Comparison of ENCODE assay signal across 9 mouse cellular contexts in the genomic region with DNA sequence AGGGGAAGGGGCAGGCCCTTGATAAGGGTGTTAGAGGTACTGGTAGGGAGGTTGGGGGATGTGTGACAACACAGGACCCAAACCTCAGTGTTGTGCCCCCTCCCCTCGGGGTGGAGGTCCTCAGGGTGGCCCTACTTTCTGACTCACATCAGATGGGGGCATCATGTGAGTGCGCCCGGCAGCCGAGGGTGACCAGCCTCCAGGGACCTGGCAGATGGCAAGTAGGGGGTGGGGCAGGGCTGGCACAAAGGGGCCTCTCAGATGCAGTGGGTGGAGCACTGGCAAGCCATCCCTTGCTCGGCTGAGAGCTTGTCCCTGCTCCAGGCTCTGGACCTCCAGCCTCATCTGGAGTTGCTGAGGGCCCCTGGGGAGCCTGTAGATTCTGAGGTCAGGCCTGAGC. TPM values are rescaled to one million over a fixed set of nuclear protein-coding genes. Genes with fewer than 3 reads are reported as not detected.
DNase-seq lines count a peak whose midpoint lies in the region; ATAC-seq and TF ChIP-seq lines count a peak whose summit lies in the region.
"Had no signal": no experiment of that assay in that cellular context is flagged by ENCODE, and none has a peak within 500 bp of the region (broad histone marks: within the 10 kb centered on the region; RNA-seq: fewer than 3 reads in every experiment).

No protein-coding gene starts in this region.

- H3K36me3 ChIP-seq in midbrain, embryonic 14.5 days (ENCODE audit: control insufficient read depth, insufficient read depth, low read length): no peaks in the 10 kb centered on the region
- H3K36me3 ChIP-seq: embryonic facial prominence, embryonic 13.5 days had no signal

- no peak for TF ChIP-seq CTCF in gastrocnemius, adult 2 months (IDR thresholded peaks at IDR 0.05)

- 38% methylated on average over 5 of the region's 5 CpGs for WGBS in midbrain, embryonic 14.5 days

- H3K9me3 ChIP-seq in midbrain, embryonic 14.5 days (ENCODE audit: control insufficient read depth, low read length): no peaks in the 10 kb centered on the region
- H3K9me3 ChIP-seq: embryonic facial prominence, embryonic 13.5 days had no signal

- H3K4me2 ChIP-seq in midbrain, embryonic 14.5 days (ENCODE audit: low read length): no peak overlapping the region
- H3K4me2 ChIP-seq: embryonic facial prominence, embryonic 13.5 days had no signal

- peaks cover 57% of the 10 kb centered on the region for H3K4me1 ChIP-seq in midbrain, embryonic 14.5 days (ENCODE audit: control insufficient read depth, insufficient read depth, low read length)

- no peak for ATAC-seq in midbrain, embryonic 14.5 days (ENCODE audit: low FRiP score, low TSS enrichment)
- ATAC-seq in monocyte, adult 5-6 weeks (replicated peaks; ENCODE audit: insufficient number of reproducible peaks, low FRiP score, low TSS enrichment, poor library complexity, severe bottlenecking): no peak

- peak overlapping the region; percentile 73 for H3K4me3 ChIP-seq in gastrocnemius, adult 2 months
- H3K4me3 ChIP-seq in midbrain, embryonic 14.5 days (replicated peaks; ENCODE audit: low read depth, low read length): no peak overlapping the region
- H3K4me3 ChIP-seq: embryonic facial prominence, embryonic 13.5 days had no signal

- H3K27ac ChIP-seq in gastrocnemius, adult 2 months: peak overlapping the region; percentile 92
- no peak overlapping the region for H3K27ac ChIP-seq in midbrain, embryonic 14.5 days (replicated peaks; ENCODE audit: low read depth, low read length)
- H3K27ac ChIP-seq: embryonic facial prominence, embryonic 13.5 days had no signal

- DNase-seq in gastrocnemius, adult 2 months: no peak
- no peak for DNase-seq in gastrocnemius, postnatal 25 days
- DNase-seq in spleen, postnatal 14 days (ENCODE audit: low spot score in 2 of 2): peak; percentile 39 to 43
- no peak for DNase-seq in spleen, adult 12 weeks (ENCODE audit: low spot score)
- peak; percentile 66 to 85 for DNase-seq in kidney, postnatal 25 days
- peak; percentile 46 for DNase-seq in midbrain, embryonic 14.5 days
- DNase-seq in adrenal gland, postnatal 14 days: no peak

- H3K27me3 ChIP-seq in midbrain, embryonic 14.5 days (ENCODE audit: control insufficient read depth, insufficient read depth, low read length): no peaks in the 10 kb centered on the region
- H3K27me3 ChIP-seq: embryonic facial prominence, embryonic 13.5 days had no signal

- intact Hi-C loops in gastrocnemius, adult 2 months (cut with DNase I): no loop called here

- H3K9ac ChIP-seq in midbrain, embryonic 14.5 days (replicated peaks; ENCODE audit: low read length): no peak overlapping the region
- H3K9ac ChIP-seq: embryonic facial prominence, embryonic 13.5 days had no signal

RNA-seq across cellular contexts. Expression of gene Adgrg1, which starts 12.1 kb away (rescaled TPM):
- 10 to 100 TPM; 20.7 to 27.4 TPM for total RNA-seq in gastrocnemius, adult 2 months (2021)
- total RNA-seq in gastrocnemius, postnatal 25 days (2021): 10 to 100 TPM; 16.7 to 22.6 TPM
- 112 and 165 TPM in 2 replicates for polyA plus RNA-seq in midbrain, embryonic 14.5 days (2014; fragmentation: Nextera tagmentation; extraction: Ambion mirVana)
- 2.2 to 16.6 TPM (median 4.6 TPM) in 3 replicates for total RNA-seq in monocyte, adult 5-6 weeks (2017)
- total RNA-seq in adrenal gland, postnatal 14 days (2021): 35.5 and 54.3 TPM in 2 replicates

RNA-seq across cellular contexts. Expression of gene Adgrg3, which starts 30.8 kb away (rescaled TPM):
- total RNA-seq in gastrocnemius, adult 2 months (2021): under 1 TPM; 0.28 to 0.43 TPM
- total RNA-seq in gastrocnemius, postnatal 25 days (2021): under 1 TPM; 0.41 to 0.86 TPM
- polyA plus RNA-seq in midbrain, embryonic 14.5 days (2014; fragmentation: Nextera tagmentation; extraction: Ambion mirVana): 0.24 and 1.3 TPM in 2 replicates
- total RNA-seq in monocyte, adult 5-6 weeks (2017): 2.9 to 15.5 TPM (median 10.1 TPM) in 3 replicates
- 4.0 and 4.2 TPM in 2 replicates for total RNA-seq in adrenal gland, postnatal 14 days (2021)

Comparison
In these comparisons a context has a peak if more than half of its experiments do, and no peak if none do; other contexts are left out.
1. DNase-seq: peak in spleen, postnatal 14 days (2 of 2), kidney, postnatal 25 days (2 of 2) and midbrain, embryonic 14.5 days (single experiment); none in gastrocnemius, adult 2 months (single experiment), gastrocnemius, postnatal 25 days (single experiment), spleen, adult 12 weeks (single experiment) and adrenal gland, postnatal 14 days (single experiment).